Mouse (Mus musculus): ENCODE results near the gene H6pd. TPM values are rescaled to one million over a fixed set of nuclear protein-coding genes. Genes with fewer than 3 reads are reported as not detected.

H6pd gene
- polyA plus RNA-seq, 1 experiment from 2014 or later: 2.0 TPM

- 88% methylated on average over 13 of the region's 13 CpGs for WGBS
- Histone ChIP-seq H3K9me3 (ENCODE audit: control insufficient read depth, low read length) (no peaks in the 10 kb centered on the region), H3K4me3 (ENCODE audit: low read depth, low read length) (no peak overlapping the region), H3K36me3 (ENCODE audit: control insufficient read depth, insufficient read depth, low read length) (no peaks in the 10 kb centered on the region), H3K4me1 (ENCODE audit: control insufficient read depth, insufficient read depth, low read length) (no peaks in the 10 kb centered on the region), H3K27ac (ENCODE audit: low read depth, low read length) (no peak overlapping the region), H3K27me3 (ENCODE audit: control insufficient read depth, insufficient read depth, low read length) (peaks cover 4% of the 10 kb centered on the region; the same call in 1 of the 2 replicates), H3K9ac (replicated peaks; ENCODE audit: low read depth, low read length) (no peak overlapping the region), H3K4me2 (ENCODE audit: low read depth, low read length) (no peak overlapping the region)
- ATAC-seq (ENCODE audit: low read depth): no peak
Observed at GRCm38 (mm10) chr4:149951201-149951600, 57.6 kb downstream of the H6pd start.

GRCm38 (mm10) chr4:149949691-149950090 is 59.1 kb downstream of the H6pd start:
- H3K27ac ChIP-seq (ENCODE audit: low read depth, low read length): no peak overlapping the region
- 49% methylated on average over 13 of the region's 13 CpGs for WGBS
- no peak overlapping the region for H3K4me2 ChIP-seq (ENCODE audit: low read depth, low read length)
- H3K27me3 ChIP-seq (ENCODE audit: control insufficient read depth, insufficient read depth, low read length): no peaks in the 10 kb centered on the region
- no peaks in the 10 kb centered on the region for H3K9me3 ChIP-seq (ENCODE audit: control insufficient read depth, low read length)
- no peaks in the 10 kb centered on the region for H3K36me3 ChIP-seq (ENCODE audit: control insufficient read depth, insufficient read depth, low read length)
- no peak overlapping the region for H3K9ac ChIP-seq (replicated peaks; ENCODE audit: low read depth, low read length)
- H3K4me3 ChIP-seq (ENCODE audit: low read depth, low read length): no peak overlapping the region
- H3K4me1 ChIP-seq (ENCODE audit: control insufficient read depth, insufficient read depth, low read length): peaks cover 14% of the 10 kb centered on the region
- no peak for ATAC-seq (ENCODE audit: low read depth)

GRCm38 (mm10) chr4:149948119-149948518 is 60.7 kb downstream of the H6pd start:
- Histone ChIP-seq H3K9me3 (ENCODE audit: control insufficient read depth, low read length) (no peaks in the 10 kb centered on the region), H3K27me3 (ENCODE audit: control insufficient read depth, insufficient read depth, low read length) (no peaks in the 10 kb centered on the region), H3K36me3 (ENCODE audit: control insufficient read depth, insufficient read depth, low read length) (no peaks in the 10 kb centered on the region), H3K9ac (replicated peaks; ENCODE audit: low read depth, low read length) (no peak overlapping the region), H3K27ac (ENCODE audit: low read depth, low read length) (no peak overlapping the region), H3K4me3 (ENCODE audit: low read depth, low read length) (no peak overlapping the region), H3K4me1 (ENCODE audit: control insufficient read depth, insufficient read depth, low read length) (peaks cover 16% of the 10 kb centered on the region), H3K4me2 (ENCODE audit: low read depth, low read length) (no peak overlapping the region)
- 91% methylated on average over 5 of the region's 5 CpGs for WGBS
- no peak for ATAC-seq (ENCODE audit: low read depth)

GRCm38 (mm10) chr4:149947396-149947795 is 61.4 kb downstream of the H6pd start:
- Histone ChIP-seq H3K4me3 (ENCODE audit: low read depth, low read length) (no peak overlapping the region), H3K27me3 (ENCODE audit: control insufficient read depth, insufficient read depth, low read length) (no peaks in the 10 kb centered on the region), H3K4me2 (ENCODE audit: low read depth, low read length) (no peak overlapping the region), H3K4me1 (ENCODE audit: control insufficient read depth, insufficient read depth, low read length) (peaks cover 16% of the 10 kb centered on the region), H3K27ac (ENCODE audit: low read depth, low read length) (no peak overlapping the region), H3K9me3 (ENCODE audit: control insufficient read depth, low read length) (no peaks in the 10 kb centered on the region), H3K9ac (replicated peaks; ENCODE audit: low read depth, low read length) (no peak overlapping the region), H3K36me3 (ENCODE audit: control insufficient read depth, insufficient read depth, low read length) (no peaks in the 10 kb centered on the region)
- 85% methylated on average over 5 of the region's 5 CpGs for WGBS
- ATAC-seq (ENCODE audit: low read depth): no peak

- Histone ChIP-seq H3K4me1 (ENCODE audit: control insufficient read depth, insufficient read depth, low read length) (peaks cover 16% of the 10 kb centered on the region), H3K27me3 (ENCODE audit: control insufficient read depth, insufficient read depth, low read length) (no peaks in the 10 kb centered on the region), H3K4me2 (ENCODE audit: low read depth, low read length) (no peak overlapping the region), H3K9me3 (ENCODE audit: control insufficient read depth, low read length) (no peaks in the 10 kb centered on the region), H3K4me3 (ENCODE audit: low read depth, low read length) (no peak overlapping the region), H3K9ac (replicated peaks; ENCODE audit: low read depth, low read length) (no peak overlapping the region), H3K27ac (ENCODE audit: low read depth, low read length) (no peak overlapping the region), H3K36me3 (ENCODE audit: control insufficient read depth, insufficient read depth, low read length) (no peaks in the 10 kb centered on the region)
- WGBS: 22% methylated on average over 9 of the region's 9 CpGs
- peak; percentile 58; the same call in 1 of the 2 replicates for ATAC-seq (ENCODE audit: low read depth)
Observed at GRCm38 (mm10) chr4:149945194-149945593, 63.6 kb downstream of the H6pd start.

GRCm38 (mm10) chr4:149944214-149944613 is 64.6 kb downstream of the H6pd start:
- 19% methylated on average over 12 of the region's 12 CpGs for WGBS
- Histone ChIP-seq H3K4me2 (ENCODE audit: low read depth, low read length) (no peak overlapping the region), H3K9ac (replicated peaks; ENCODE audit: low read depth, low read length) (no peak overlapping the region), H3K36me3 (ENCODE audit: control insufficient read depth, insufficient read depth, low read length) (no peaks in the 10 kb centered on the region), H3K27ac (ENCODE audit: low read depth, low read length) (no peak overlapping the region), H3K4me3 (ENCODE audit: low read depth, low read length) (no peak overlapping the region), H3K27me3 (ENCODE audit: control insufficient read depth, insufficient read depth, low read length) (no peaks in the 10 kb centered on the region), H3K9me3 (ENCODE audit: control insufficient read depth, low read length) (no peaks in the 10 kb centered on the region), H3K4me1 (ENCODE audit: control insufficient read depth, insufficient read depth, low read length) (peaks cover 16% of the 10 kb centered on the region)
- no peak for ATAC-seq (ENCODE audit: low read depth)

- Histone ChIP-seq H3K4me1 (ENCODE audit: control insufficient read depth, insufficient read depth, low read length) (peaks cover 16% of the 10 kb centered on the region), H3K27me3 (ENCODE audit: control insufficient read depth, insufficient read depth, low read length) (no peaks in the 10 kb centered on the region), H3K36me3 (ENCODE audit: control insufficient read depth, insufficient read depth, low read length) (no peaks in the 10 kb centered on the region), H3K9me3 (ENCODE audit: control insufficient read depth, low read length) (no peaks in the 10 kb centered on the region), H3K27ac (ENCODE audit: low read depth, low read length) (no peak overlapping the region), H3K9ac (replicated peaks; ENCODE audit: low read depth, low read length) (no peak overlapping the region), H3K4me3 (ENCODE audit: low read depth, low read length) (no peak overlapping the region), H3K4me2 (ENCODE audit: low read depth, low read length) (no peak overlapping the region)
- 45% methylated on average over 10 of the region's 10 CpGs for WGBS
- ATAC-seq (ENCODE audit: low read depth): no peak
Observed at GRCm38 (mm10) chr4:149942831-149943741, 65.7 kb downstream of the H6pd start.

GRCm38 (mm10) chr4:149941067-149941755 is 67.6 kb downstream of the H6pd start:
- 86% methylated on average over 17 of the region's 18 CpGs for WGBS
- no peak overlapping the region for H3K4me3 ChIP-seq (ENCODE audit: low read depth, low read length)
- no peak overlapping the region for H3K27ac ChIP-seq (ENCODE audit: low read depth, low read length)
- no peaks in the 10 kb centered on the region for H3K27me3 ChIP-seq (ENCODE audit: control insufficient read depth, insufficient read depth, low read length)
- no peaks in the 10 kb centered on the region for H3K36me3 ChIP-seq (ENCODE audit: control insufficient read depth, insufficient read depth, low read length)
- peaks cover 16% of the 10 kb centered on the region for H3K4me1 ChIP-seq (ENCODE audit: control insufficient read depth, insufficient read depth, low read length)
- ATAC-seq (ENCODE audit: low read depth): no peak
- H3K9me3 ChIP-seq (ENCODE audit: control insufficient read depth, low read length): no peaks in the 10 kb centered on the region
- no peak overlapping the region for H3K4me2 ChIP-seq (ENCODE audit: low read depth, low read length)
- no peak overlapping the region for H3K9ac ChIP-seq (replicated peaks; ENCODE audit: low read depth, low read length)

GRCm38 (mm10) chr4:149938701-149939100 is 70.1 kb downstream of the H6pd start:
- Histone ChIP-seq H3K4me1 (ENCODE audit: control insufficient read depth, insufficient read depth, low read length) (no peaks in the 10 kb centered on the region), H3K9me3 (ENCODE audit: control insufficient read depth, low read length) (no peaks in the 10 kb centered on the region), H3K36me3 (ENCODE audit: control insufficient read depth, insufficient read depth, low read length) (no peaks in the 10 kb centered on the region), H3K9ac (replicated peaks; ENCODE audit: low read depth, low read length) (no peak overlapping the region), H3K4me3 (ENCODE audit: low read depth, low read length) (no peak overlapping the region), H3K27me3 (ENCODE audit: control insufficient read depth, insufficient read depth, low read length) (no peaks in the 10 kb centered on the region), H3K4me2 (ENCODE audit: low read depth, low read length) (no peak overlapping the region), H3K27ac (ENCODE audit: low read depth, low read length) (no peak overlapping the region)
- WGBS: 70% methylated on average over 8 of the region's 8 CpGs
- no peak for ATAC-seq (ENCODE audit: low read depth)

All from neural tube, embryonic 14.5 days (tissue).